ENCODE assay signal across 8 mouse cellular contexts in genomic region chr10:24926962-24927720, GRCm38 (mm10). TPM values are rescaled to one million over a fixed set of nuclear protein-coding genes. Genes with fewer than 3 reads are reported as not detected.
DNase-seq lines count a peak whose midpoint lies in the region; ATAC-seq lines count a peak whose summit lies in the region.

Arg1 (minus strand) TSS chr10:24927484.

- no peak within 1 kb of the TSS for H3K4me2 ChIP-seq in forebrain, embryonic 13.5 days
- H3K4me2 ChIP-seq in forebrain, embryonic 12.5 days: no peak within 1 kb of the TSS
- peak within 1 kb of the TSS; percentile 44 for H3K4me2 ChIP-seq in liver, embryonic 11.5 days

- peak; percentile 34; the same call in 1 of the 2 replicates for ATAC-seq in forebrain, embryonic 13.5 days
- no peak for ATAC-seq in forebrain, embryonic 12.5 days (ENCODE audit: low FRiP score)
- no peak for ATAC-seq in liver, embryonic 11.5 days (replicated peaks; ENCODE audit: low FRiP score)

- no peaks in the 10 kb centered on the region for H3K9me3 ChIP-seq in forebrain, embryonic 13.5 days (replicated peaks)
- no peaks in the 10 kb centered on the region for H3K9me3 ChIP-seq in forebrain, embryonic 12.5 days
- H3K9me3 ChIP-seq in liver, embryonic 11.5 days (ENCODE audit: control insufficient read depth, low read length): no peaks in the 10 kb centered on the region

- no peak within 1 kb of the TSS for H3K27ac ChIP-seq in forebrain, embryonic 13.5 days
- H3K27ac ChIP-seq in forebrain, embryonic 12.5 days: no peak within 1 kb of the TSS
- H3K27ac ChIP-seq in liver, embryonic 11.5 days (ENCODE audit: low read depth, low read length): no peak within 1 kb of the TSS

- no peaks in the 10 kb centered on the region for H3K36me3 ChIP-seq in forebrain, embryonic 13.5 days (ENCODE audit: poor library complexity, severe bottlenecking)
- H3K36me3 ChIP-seq in forebrain, embryonic 12.5 days (replicated peaks): no peaks in the 10 kb centered on the region
- no peaks in the 10 kb centered on the region for H3K36me3 ChIP-seq in liver, embryonic 11.5 days (ENCODE audit: control insufficient read depth, insufficient read depth, low read length)

- no peak within 1 kb of the TSS for H3K9ac ChIP-seq in forebrain, embryonic 13.5 days
- H3K9ac ChIP-seq in forebrain, embryonic 12.5 days: no peak within 1 kb of the TSS
- no peak within 1 kb of the TSS for H3K9ac ChIP-seq in liver, embryonic 11.5 days (ENCODE audit: low read depth, low read length)

- no peak within 1 kb of the TSS for H3K4me3 ChIP-seq in forebrain, embryonic 13.5 days
- no peak within 1 kb of the TSS for H3K4me3 ChIP-seq in forebrain, embryonic 12.5 days (replicated peaks)
- H3K4me3 ChIP-seq in liver, embryonic 11.5 days (ENCODE audit: low read depth, low read length): no peak within 1 kb of the TSS

- H3K27me3 ChIP-seq in forebrain, embryonic 13.5 days: no peaks in the 10 kb centered on the region
- no peaks in the 10 kb centered on the region for H3K27me3 ChIP-seq in forebrain, embryonic 12.5 days
- no peaks in the 10 kb centered on the region for H3K27me3 ChIP-seq in liver, embryonic 11.5 days (replicated peaks; ENCODE audit: control insufficient read depth, insufficient read depth, low read length)

- DNase-seq in testis, postnatal 14 days (ENCODE audit: low spot score): peak; percentile 75
- DNase-seq in testis, postnatal 10 days (ENCODE audit: low spot score): no peak
- DNase-seq in liver, embryonic 11.5 days (ENCODE audit: low spot score): no peak
- DNase-seq in yolk sac, embryonic 10.5 days (ENCODE audit: low spot score): peak; percentile 38
- no peak for DNase-seq in cerebellum, postnatal 14 days
- no peak for DNase-seq in adrenal gland, postnatal 4 days (ENCODE audit: low spot score in 2 of 2)

- 76% methylated on average over 14 of the region's 14 CpGs for WGBS in forebrain, embryonic 13.5 days
- WGBS in forebrain, embryonic 12.5 days: 66% methylated on average over 14 of the region's 14 CpGs
- 50% methylated on average over 14 of the region's 14 CpGs for WGBS in liver, embryonic 11.5 days

- H3K4me1 ChIP-seq in forebrain, embryonic 13.5 days: no peaks in the 10 kb centered on the region
- H3K4me1 ChIP-seq in forebrain, embryonic 12.5 days: peaks cover 6% of the 10 kb centered on the region; the same call in 1 of the 2 replicates
- H3K4me1 ChIP-seq in liver, embryonic 11.5 days (replicated peaks; ENCODE audit: control insufficient read depth, insufficient read depth, low read length): no peaks in the 10 kb centered on the region; the same call in 1 of the 2 replicates

RNA-seq across cellular contexts. Expression of gene Arg1, which starts in this region (rescaled TPM):
- 0.76 and 1.2 TPM in 2 replicates for polyA plus RNA-seq in forebrain, embryonic 13.5 days (2015; fragmentation: Nextera tagmentation; extraction: Ambion mirVana)
- 1.8 and 2.9 TPM in 2 replicates for polyA plus RNA-seq in forebrain, embryonic 12.5 days (2016; fragmentation: Nextera tagmentation; extraction: Ambion mirVana)
- polyA plus RNA-seq in liver, embryonic 11.5 days (2014; fragmentation: Nextera tagmentation; extraction: Ambion mirVana): 5.0 and 5.5 TPM in 2 replicates
- total RNA-seq in adrenal gland, postnatal 4 days (2021): 10 to 100 TPM in 1 of 2 experiments, 1 to 10 TPM in 1; 1.3 to 23.9 TPM

Comparison
In these comparisons a context has a peak if more than half of its experiments do, and no peak if none do; other contexts are left out.
1. DNase-seq: peak in testis, postnatal 14 days (single experiment) and yolk sac, embryonic 10.5 days (single experiment); none in testis, postnatal 10 days (single experiment), liver, embryonic 11.5 days (single experiment), cerebellum, postnatal 14 days (0 of 2) and adrenal gland, postnatal 4 days (0 of 2).